Mouse (Mus musculus): Measurements from ENCODE around the gene Dctd. TPM values are rescaled to one million over a fixed set of nuclear protein-coding genes. Genes with fewer than 3 reads are reported as not detected.

Gene Dctd
- polyA plus RNA-seq (2014; fragmentation: Nextera tagmentation; extraction: Ambion mirVana) = 43.1 and 46.3 TPM in 2 replicates

DNA sequence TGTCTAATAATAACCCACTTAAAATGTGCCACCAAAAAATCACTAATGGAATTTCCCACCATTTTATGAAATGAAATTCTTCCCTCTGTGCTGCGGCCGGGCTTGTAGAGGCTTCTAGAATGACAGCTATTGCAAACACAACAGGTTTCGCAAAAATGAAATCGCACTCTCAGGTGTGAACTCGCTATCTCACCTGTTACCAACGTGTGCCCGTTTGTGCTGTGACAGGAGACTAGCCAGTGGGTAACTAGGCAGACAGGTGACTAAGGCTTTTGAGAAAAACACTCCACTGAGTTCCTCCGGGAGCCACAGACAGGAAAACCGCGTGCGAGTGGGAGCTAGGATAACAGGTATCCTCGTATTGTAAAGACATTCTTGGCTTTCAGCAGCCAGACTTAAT is at the start of gene Dctd:
Gene Dctd, plus strand, starts transcription at position 301 of the 400 bp plus-strand sequence.
- 91% methylated on average over 12 of the region's 12 CpGs for WGBS
- peak within 1 kb of the TSS; percentile 22; the same call in 1 of the 2 replicates for H3K4me3 ChIP-seq (ENCODE audit: low read length)
- peaks cover 3% of the 10 kb centered on the region; the same call in 1 of the 2 replicates for H3K4me1 ChIP-seq (ENCODE audit: control insufficient read depth, insufficient read depth, low read length)
- no peak within 1 kb of the TSS for H3K9ac ChIP-seq (ENCODE audit: low read depth, low read length)
- peak within 1 kb of the TSS; percentile 48; the same call in 1 of the 2 replicates for H3K4me2 ChIP-seq (replicated peaks; ENCODE audit: low read depth, low read length)
- no peaks in the 10 kb centered on the region for H3K27me3 ChIP-seq (ENCODE audit: control insufficient read depth, insufficient read depth, low read length)
- no peaks in the 10 kb centered on the region for H3K36me3 ChIP-seq (ENCODE audit: control insufficient read depth, insufficient read depth, low read length)
- H3K27ac ChIP-seq (ENCODE audit: low read depth, low read length) = no peak within 1 kb of the TSS
- H3K9me3 ChIP-seq (ENCODE audit: control insufficient read depth, low read length) = no peaks in the 10 kb centered on the region; the same call in 1 of the 2 replicates
- ATAC-seq (ENCODE audit: low FRiP score, low TSS enrichment) = no peak

DNA sequence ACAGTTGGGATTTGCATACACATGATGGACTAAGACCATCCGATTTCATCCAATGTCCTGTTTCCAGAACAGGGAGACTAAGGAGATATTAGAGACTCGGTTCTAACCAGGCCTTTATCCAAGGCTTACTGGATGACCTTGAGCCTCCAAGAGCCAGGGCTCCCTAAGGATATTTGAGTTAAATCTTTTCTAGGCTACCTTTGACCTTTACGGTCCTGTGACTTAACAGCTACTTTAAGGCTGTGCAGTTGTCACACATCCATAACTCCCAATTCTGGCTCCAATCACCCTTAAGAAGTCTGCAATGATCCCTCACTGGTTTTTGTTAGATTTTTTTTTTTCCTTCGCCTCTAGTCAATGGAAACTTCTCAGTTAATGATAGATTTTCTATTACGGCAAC is 45.3 kb upstream of the Dctd start:
- no peak for ATAC-seq (ENCODE audit: low FRiP score, low TSS enrichment)
- Histone ChIP-seq H3K9me3 (ENCODE audit: control insufficient read depth, low read length) (no peaks in the 10 kb centered on the region), H3K4me2 (replicated peaks; ENCODE audit: low read depth, low read length) (no peak overlapping the region), H3K27me3 (ENCODE audit: control insufficient read depth, insufficient read depth, low read length) (no peaks in the 10 kb centered on the region), H3K4me1 (ENCODE audit: control insufficient read depth, insufficient read depth, low read length) (no peaks in the 10 kb centered on the region), H3K36me3 (ENCODE audit: control insufficient read depth, insufficient read depth, low read length) (no peaks in the 10 kb centered on the region), H3K4me3 (ENCODE audit: low read length) (no peak overlapping the region), H3K27ac (ENCODE audit: low read depth, low read length) (no peak overlapping the region), H3K9ac (ENCODE audit: low read depth, low read length) (no peak overlapping the region)
- 70% methylated on average over 5 of the region's 5 CpGs for WGBS

DNA sequence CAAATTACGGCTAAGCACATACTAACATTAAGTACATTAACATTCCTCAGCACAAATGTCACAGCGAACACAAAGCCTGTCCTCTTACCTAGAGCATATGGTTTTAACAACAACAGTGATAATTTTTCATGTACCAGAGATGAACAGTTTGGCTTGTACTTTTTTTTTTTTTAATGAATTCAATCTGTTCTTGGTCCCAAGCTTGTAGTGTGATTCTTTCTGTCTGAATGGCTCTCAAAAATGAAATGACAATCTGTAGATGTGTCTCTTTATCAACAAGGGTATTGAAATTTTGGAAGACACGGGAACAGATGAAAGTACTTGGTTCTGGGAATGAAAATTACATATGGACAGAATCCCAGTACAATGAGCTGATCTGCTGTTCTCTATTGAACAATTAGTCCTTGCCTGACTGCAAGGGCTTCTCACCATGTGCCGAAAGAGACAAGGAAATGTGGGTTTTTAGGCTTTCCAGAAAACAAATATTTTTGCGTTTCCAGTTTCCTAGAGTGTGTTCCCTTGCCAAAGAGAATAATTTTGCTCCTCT is 35.3 kb upstream of the Dctd start:
- Histone ChIP-seq H3K27ac (ENCODE audit: low read depth, low read length) (no peak overlapping the region), H3K36me3 (ENCODE audit: control insufficient read depth, insufficient read depth, low read length) (no peaks in the 10 kb centered on the region), H3K4me1 (ENCODE audit: control insufficient read depth, insufficient read depth, low read length) (no peaks in the 10 kb centered on the region), H3K4me3 (ENCODE audit: low read length) (no peak overlapping the region), H3K27me3 (ENCODE audit: control insufficient read depth, insufficient read depth, low read length) (no peaks in the 10 kb centered on the region), H3K9ac (ENCODE audit: low read depth, low read length) (no peak overlapping the region), H3K9me3 (ENCODE audit: control insufficient read depth, low read length) (peaks cover 4% of the 10 kb centered on the region; the same call in 1 of the 2 replicates), H3K4me2 (replicated peaks; ENCODE audit: low read depth, low read length) (no peak overlapping the region)
- ATAC-seq (ENCODE audit: low FRiP score, low TSS enrichment) = no peak
- 94% methylated on average over 5 of the region's 5 CpGs for WGBS

DNA sequence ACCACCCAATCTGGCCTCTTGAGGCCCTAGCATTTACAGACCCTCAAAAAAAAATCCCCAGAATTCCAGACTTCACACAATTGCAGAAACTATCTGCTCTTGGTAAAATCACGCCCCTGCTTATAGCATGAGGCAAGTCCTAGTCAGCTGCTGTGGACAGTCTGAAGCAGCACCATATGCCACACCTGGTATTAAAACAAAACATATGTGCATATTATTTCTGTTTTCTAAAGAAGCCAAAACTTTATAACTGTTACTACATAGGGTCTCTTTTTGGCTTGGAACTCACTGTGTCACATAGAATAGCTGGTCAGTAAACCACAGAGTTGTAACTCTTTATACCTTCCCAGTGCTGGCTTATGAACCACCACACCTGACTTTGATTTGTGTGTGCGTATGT is 24.7 kb upstream of the Dctd start:
- Histone ChIP-seq H3K27me3 (ENCODE audit: control insufficient read depth, insufficient read depth, low read length) (no peaks in the 10 kb centered on the region), H3K4me3 (ENCODE audit: low read length) (no peak overlapping the region), H3K4me2 (replicated peaks; ENCODE audit: low read depth, low read length) (no peak overlapping the region), H3K4me1 (ENCODE audit: control insufficient read depth, insufficient read depth, low read length) (no peaks in the 10 kb centered on the region), H3K36me3 (ENCODE audit: control insufficient read depth, insufficient read depth, low read length) (no peaks in the 10 kb centered on the region), H3K9me3 (ENCODE audit: control insufficient read depth, low read length) (no peaks in the 10 kb centered on the region), H3K9ac (ENCODE audit: low read depth, low read length) (no peak overlapping the region), H3K27ac (ENCODE audit: low read depth, low read length) (no peak overlapping the region)
- 87% methylated on average over 2 of the region's 2 CpGs for WGBS
- no peak for ATAC-seq (ENCODE audit: low FRiP score, low TSS enrichment)

DNA sequence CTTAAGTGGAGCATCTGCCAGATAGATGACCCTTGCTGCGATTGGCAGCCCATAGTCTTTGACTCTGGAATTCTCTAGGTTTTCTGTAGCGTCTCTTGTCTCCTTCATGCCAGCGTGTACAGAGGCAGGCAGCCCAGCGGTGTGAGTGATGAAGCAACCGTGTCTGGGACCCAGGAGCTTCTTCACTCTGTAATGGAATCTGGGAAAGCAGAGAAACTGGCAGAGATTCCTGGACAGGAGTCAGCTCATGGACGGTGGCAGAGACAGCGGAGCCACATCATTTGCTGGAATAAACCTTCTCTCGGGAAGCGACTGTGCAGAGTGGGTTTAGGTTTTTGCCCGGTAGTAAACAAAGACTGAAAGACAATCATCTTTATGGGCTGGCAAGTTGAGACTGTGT is 16.5 kb upstream of the Dctd start:
- Histone ChIP-seq H3K27ac (ENCODE audit: low read depth, low read length) (no peak overlapping the region), H3K36me3 (ENCODE audit: control insufficient read depth, insufficient read depth, low read length) (no peaks in the 10 kb centered on the region), H3K9me3 (ENCODE audit: control insufficient read depth, low read length) (no peaks in the 10 kb centered on the region), H3K4me3 (ENCODE audit: low read length) (no peak overlapping the region), H3K4me1 (ENCODE audit: control insufficient read depth, insufficient read depth, low read length) (no peaks in the 10 kb centered on the region), H3K4me2 (replicated peaks; ENCODE audit: low read depth, low read length) (no peak overlapping the region), H3K9ac (ENCODE audit: low read depth, low read length) (no peak overlapping the region), H3K27me3 (ENCODE audit: control insufficient read depth, insufficient read depth, low read length) (no peaks in the 10 kb centered on the region)
- WGBS = 76% methylated on average over 10 of the region's 10 CpGs
- ATAC-seq (ENCODE audit: low FRiP score, low TSS enrichment) = no peak

DNA sequence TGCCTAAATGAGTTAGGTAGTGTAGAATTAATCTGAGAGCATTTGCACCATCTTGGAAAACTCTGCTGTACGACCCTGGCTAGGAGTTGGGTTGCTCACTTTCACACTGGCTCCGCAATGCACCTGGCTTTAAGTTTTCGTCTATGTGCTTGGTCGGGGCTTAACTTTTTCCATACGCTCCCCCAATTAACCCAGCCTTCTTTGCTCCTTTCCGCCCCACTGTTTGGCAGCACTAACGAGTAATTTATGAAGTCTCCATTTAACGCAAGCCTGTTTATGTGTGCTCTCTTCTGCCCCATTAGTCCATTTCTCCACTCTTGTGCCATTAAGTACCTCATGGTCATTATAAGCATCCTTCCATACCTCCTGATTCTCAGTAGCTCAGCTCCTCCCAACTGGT is 8.2 kb upstream of the Dctd start:
- 81% methylated on average over 8 of the region's 8 CpGs for WGBS
- Histone ChIP-seq H3K4me2 (replicated peaks; ENCODE audit: low read depth, low read length) (no peak overlapping the region), H3K9me3 (ENCODE audit: control insufficient read depth, low read length) (no peaks in the 10 kb centered on the region), H3K4me3 (ENCODE audit: low read length) (no peak overlapping the region), H3K4me1 (ENCODE audit: control insufficient read depth, insufficient read depth, low read length) (no peaks in the 10 kb centered on the region), H3K9ac (ENCODE audit: low read depth, low read length) (no peak overlapping the region), H3K27ac (ENCODE audit: low read depth, low read length) (no peak overlapping the region), H3K36me3 (ENCODE audit: control insufficient read depth, insufficient read depth, low read length) (no peaks in the 10 kb centered on the region), H3K27me3 (ENCODE audit: control insufficient read depth, insufficient read depth, low read length) (no peaks in the 10 kb centered on the region)
- ATAC-seq (ENCODE audit: low FRiP score, low TSS enrichment) = no peak

DNA sequence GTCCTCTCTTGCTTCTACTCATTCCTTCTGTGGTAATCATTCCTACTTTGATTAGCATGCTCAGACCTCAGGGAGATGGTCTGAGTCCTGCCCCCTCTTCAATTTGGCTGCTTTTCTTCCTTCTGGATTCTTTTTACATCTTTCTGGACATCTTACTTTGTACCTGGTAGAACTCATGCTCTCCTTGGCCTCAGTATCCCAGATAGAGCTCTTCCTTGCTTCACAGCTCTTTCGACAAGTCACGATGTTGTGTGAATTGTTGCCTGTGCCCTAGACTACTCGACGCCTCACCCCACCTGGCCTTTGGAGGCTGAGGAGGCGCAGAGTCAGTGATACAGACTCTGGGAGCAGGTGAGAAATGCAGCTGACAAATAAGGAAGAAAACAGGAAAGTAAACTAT is 3.5 kb upstream of the Dctd start:
- ATAC-seq (ENCODE audit: low FRiP score, low TSS enrichment) = no peak
- Histone ChIP-seq H3K36me3 (ENCODE audit: control insufficient read depth, insufficient read depth, low read length) (no peaks in the 10 kb centered on the region), H3K4me1 (ENCODE audit: control insufficient read depth, insufficient read depth, low read length) (no peaks in the 10 kb centered on the region; the same call in 1 of the 2 replicates), H3K27ac (ENCODE audit: low read depth, low read length) (no peak overlapping the region), H3K9me3 (ENCODE audit: control insufficient read depth, low read length) (no peaks in the 10 kb centered on the region), H3K9ac (ENCODE audit: low read depth, low read length) (no peak overlapping the region), H3K4me3 (ENCODE audit: low read length) (no peak overlapping the region), H3K4me2 (replicated peaks; ENCODE audit: low read depth, low read length) (no peak overlapping the region), H3K27me3 (ENCODE audit: control insufficient read depth, insufficient read depth, low read length) (no peaks in the 10 kb centered on the region)
- WGBS = 77% methylated on average over 5 of the region's 5 CpGs

DNA sequence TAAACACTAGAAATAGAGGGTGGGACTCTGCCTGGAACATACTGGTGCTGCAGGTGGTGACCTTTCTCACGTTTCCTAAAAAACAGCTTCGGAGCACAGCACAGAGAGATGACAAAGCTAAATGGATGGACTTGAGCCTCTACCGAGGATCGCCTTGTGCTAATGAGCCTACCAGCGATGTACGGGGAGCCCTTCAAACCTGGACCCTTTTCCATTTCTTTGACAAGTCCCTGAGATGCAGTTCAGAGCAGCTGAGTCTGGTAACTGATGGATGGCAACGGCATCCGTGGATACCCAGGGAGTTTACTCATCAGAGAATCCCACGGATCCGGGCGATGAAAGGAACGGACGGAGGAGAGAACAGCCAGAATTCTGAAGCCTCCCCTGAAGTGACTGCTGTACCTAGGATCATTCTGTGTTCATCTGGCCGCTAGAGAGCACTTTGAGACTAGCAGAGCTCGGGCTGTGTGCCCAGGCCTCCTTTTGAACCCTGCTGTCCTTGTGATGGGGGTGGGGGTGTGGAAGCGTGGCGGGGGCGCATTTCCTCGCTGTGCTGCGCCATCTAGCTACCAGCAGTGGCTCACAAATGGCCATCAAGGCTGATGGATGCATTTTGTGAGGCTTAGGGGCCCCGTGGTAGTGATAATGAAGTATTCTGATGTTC is 1.6 kb upstream of the Dctd start:
- 10% methylated on average over 21 of the region's 21 CpGs for WGBS
- H3K27ac ChIP-seq (ENCODE audit: low read depth, low read length) = no peak overlapping the region
- no peaks in the 10 kb centered on the region for H3K36me3 ChIP-seq (ENCODE audit: control insufficient read depth, insufficient read depth, low read length)
- H3K9me3 ChIP-seq (ENCODE audit: control insufficient read depth, low read length) = no peaks in the 10 kb centered on the region
- H3K27me3 ChIP-seq (ENCODE audit: control insufficient read depth, insufficient read depth, low read length) = no peaks in the 10 kb centered on the region
- peaks cover 3% of the 10 kb centered on the region; the same call in 1 of the 2 replicates for H3K4me1 ChIP-seq (ENCODE audit: control insufficient read depth, insufficient read depth, low read length)
- peak overlapping the region; percentile 22; the same call in 1 of the 2 replicates for H3K4me3 ChIP-seq (ENCODE audit: low read length)
- peak overlapping the region; percentile 48 for H3K4me2 ChIP-seq (replicated peaks; ENCODE audit: low read depth, low read length)
- peak; percentile 87 for ATAC-seq (ENCODE audit: low FRiP score, low TSS enrichment)
- peak overlapping the region; percentile 13; the same call in 1 of the 2 replicates for H3K9ac ChIP-seq (ENCODE audit: low read depth, low read length)

DNA sequence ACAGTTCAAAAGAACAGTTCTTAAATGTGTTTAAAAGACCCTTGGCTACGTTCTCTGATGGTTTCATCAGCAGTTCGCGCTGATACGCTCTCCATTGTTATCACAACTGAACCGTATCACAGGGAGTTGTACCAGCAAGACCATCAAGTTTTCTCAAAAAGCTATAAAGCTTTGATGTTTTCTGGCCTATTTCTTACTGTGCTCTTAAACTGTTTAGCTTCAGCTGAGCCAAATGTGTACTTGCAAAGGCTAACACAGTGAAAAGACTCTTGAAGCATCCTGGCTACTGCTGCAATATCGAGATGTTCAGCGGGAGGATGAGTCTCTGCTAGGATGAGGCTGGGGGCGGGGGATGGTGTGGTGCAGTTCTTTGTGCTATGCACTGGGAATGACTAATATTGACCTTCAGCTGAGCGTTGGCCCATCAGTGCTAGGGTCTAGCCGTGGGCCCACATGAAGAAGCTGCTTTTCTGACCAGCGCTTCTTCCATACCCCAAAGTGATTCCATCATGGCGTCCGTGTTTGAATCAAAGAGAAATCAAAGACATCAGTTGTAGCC is 732 bp upstream of the Dctd start:
- Histone ChIP-seq H3K9ac (ENCODE audit: low read depth, low read length) (no peak overlapping the region), H3K9me3 (ENCODE audit: control insufficient read depth, low read length) (no peaks in the 10 kb centered on the region; the same call in 1 of the 2 replicates), H3K27ac (ENCODE audit: low read depth, low read length) (no peak overlapping the region), H3K36me3 (ENCODE audit: control insufficient read depth, insufficient read depth, low read length) (no peaks in the 10 kb centered on the region), H3K4me3 (ENCODE audit: low read length) (peak overlapping the region; percentile 22; the same call in 1 of the 2 replicates), H3K4me1 (ENCODE audit: control insufficient read depth, insufficient read depth, low read length) (peaks cover 3% of the 10 kb centered on the region; the same call in 1 of the 2 replicates), H3K4me2 (replicated peaks; ENCODE audit: low read depth, low read length) (peak overlapping the region; percentile 48; the same call in 1 of the 2 replicates), H3K27me3 (ENCODE audit: control insufficient read depth, insufficient read depth, low read length) (no peaks in the 10 kb centered on the region)
- ATAC-seq (ENCODE audit: low FRiP score, low TSS enrichment) = no peak
- 56% methylated on average over 13 of the region's 13 CpGs for WGBS
